Mouse (Mus musculus) heart, adult 2 months (tissue): ENCODE measurements around the gene Trpm3. TPM values are rescaled to one million over a fixed set of nuclear protein-coding genes. Genes with fewer than 3 reads are reported as not detected.
A peak's percentile ranks its signal among the peaks of the same experiment; 100 is the strongest.

Experiments
- DNase-seq, 2 experiments: peaks; one replicate each; pipeline ENCODE4 v3.0.0; 2021
- H3K27ac ChIP-seq: fragments of 200-600 bp; 2 replicates; pipeline ENCODE4 v1.8.1; 2022
- H3K27me3 ChIP-seq: fragments of 200-500 bp; 2 replicates; pipeline ENCODE4 v1.6.1; 2012; ENCODE audit warnings: mild to moderate bottlenecking, low read length, inconsistent platforms, mixed read lengths; ENCODE audit not compliant: control insufficient read depth, insufficient read depth
- H3K36me3 ChIP-seq: fragments of 200-500 bp; 2 replicates; pipeline ENCODE4 v1.6.1; 2012; ENCODE audit warnings: low read length, inconsistent platforms; ENCODE audit not compliant: control insufficient read depth, insufficient read depth
- H3K4me1 ChIP-seq: fragments of 200-500 bp; 2 replicates; pipeline ENCODE4 v1.6.1; 2011; ENCODE audit warnings: low read length; ENCODE audit not compliant: control insufficient read depth, insufficient read depth
- H3K4me3 ChIP-seq: fragments of 200-600 bp; 2 replicates; pipeline ENCODE4 v1.8.1; 2022
- H3K79me2 ChIP-seq: fragments of 200-500 bp; replicated peaks from 2 replicates; pipeline ENCODE4 v1.6.1; 2012; ENCODE audit warnings: mild to moderate bottlenecking, inconsistent platforms, low read length, moderate library complexity, mixed read lengths; ENCODE audit not compliant: control insufficient read depth, insufficient read depth
- H3K9ac ChIP-seq: fragments of 200-500 bp; 2 replicates; pipeline ENCODE4 v1.6.1; 2012; ENCODE audit warnings: low read depth, mild to moderate bottlenecking, control low read depth, inconsistent platforms, low read length, mixed read lengths
- CTCF ChIP-seq: fragments of 200-600 bp; IDR thresholded peaks from 2 replicates; pipeline ENCODE4 v1.8.1; 2022; ENCODE audit warnings: antibody characterized with exemption, mild to moderate bottlenecking, moderate library complexity
- EP300 ChIP-seq: fragments of 200-500 bp; IDR thresholded peaks from 2 replicates; pipeline ENCODE4 v1.6.1; 2011; ENCODE audit warnings: low read depth, low read length, control low read depth; ENCODE audit not compliant: insufficient read depth
- POLR2A ChIP-seq: fragments of 200-500 bp; IDR thresholded peaks from 2 replicates; pipeline ENCODE4 v1.6.1; 2011; ENCODE audit warnings: mild to moderate bottlenecking, low read depth, low read length, control low read depth; ENCODE audit not compliant: insufficient read depth
- WGBS: fragments of 180-500 bp; shearing (Covaris S2); methylation state at CpG from one replicate; pipeline ENCODE4 v1.1.7; 2018; 5-methylcytosine and 5-hydroxymethylcytosine counted together
- intact Hi-C: fragments of 180-260 bp; cut with DNase I; formaldehyde crosslinking; loops from one replicate; pipeline ENCODE4 v1.15.1; 2025
- polyA plus RNA-seq: library from polyadenylated mRNA; depleted of rRNA; stranded (reverse); fragments of >200 nt; gene quantifications from 2 replicates; pipeline ENCODE4 v1.2.3, GENCODE M21; 2012
- total RNA-seq, 2 experiments: library from RNA; stranded (reverse); gene quantifications; 2 replicates each; pipeline ENCODE4 v1.2.3; 2021

The Trpm3 gene
- total and polyA plus RNA-seq, 3 experiments: 0.51 to 1.1 (median 0.81) TPM

- Histone ChIP-seq H3K4me1 (no peaks in the 10 kb centered on the region), H3K36me3 (no peaks in the 10 kb centered on the region), H3K4me3 (peak overlapping the region; percentile 14; the same call in 1 of the 2 replicates), H3K79me2 (no peaks in the 10 kb centered on the region), H3K27me3 (no peaks in the 10 kb centered on the region), H3K9ac (no peak overlapping the region), H3K27ac (peak overlapping the region; percentile 51; the same call in 1 of the 2 replicates)
- TF ChIP-seq POLR2A (no peak), CTCF (no peak), EP300 (no peak)
- WGBS: 30% methylated on average over 20 of the region's 20 CpGs
- intact Hi-C loops: no loop called here
- no peak for DNase-seq
These were observed 309.8 kb downstream of the Trpm3 start for GRCm38 (mm10) chr19:22448340-22449288.

- Histone ChIP-seq H3K4me1 (peaks cover 1% of the 10 kb centered on the region; the same call in 1 of the 2 replicates), H3K79me2 (no peaks in the 10 kb centered on the region), H3K36me3 (0 out of 2 replicates have a peak, but pooled peaks cover 2% of the 10 kb centered on the region), H3K4me3 (no peak overlapping the region), H3K27me3 (no peaks in the 10 kb centered on the region), H3K27ac (no peak overlapping the region), H3K9ac (no peak overlapping the region)
- intact Hi-C loops: no loop called here
- 63% methylated on average over 5 of the region's 5 CpGs for WGBS
- TF ChIP-seq EP300 (no peak), POLR2A (no peak), CTCF (no peak)
- DNase-seq: no peak
These were observed 312.4 kb downstream of the Trpm3 start for GRCm38 (mm10) chr19:22451290-22451689.

DNA sequence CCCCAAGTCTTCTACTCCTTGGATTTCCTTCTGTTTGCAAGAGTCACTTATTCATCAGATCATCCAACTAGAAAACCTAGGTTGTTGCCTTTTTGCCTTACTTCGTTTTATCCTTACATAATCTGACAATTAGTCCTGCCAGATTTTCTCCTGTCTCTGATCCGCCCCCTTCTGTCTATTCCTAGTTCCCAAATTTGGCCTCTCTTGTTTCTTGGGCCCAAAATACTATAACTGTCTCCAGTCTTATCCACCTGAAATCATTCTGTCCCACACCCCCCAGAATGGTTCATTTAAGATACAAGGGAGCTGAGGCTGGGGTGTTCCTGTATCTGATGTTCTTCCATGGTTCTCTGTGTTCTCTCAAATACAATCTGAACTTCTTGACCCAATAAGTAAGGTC lies 318.1 kb downstream of the Trpm3 start:
- H3K36me3 ChIP-seq: 0 out of 2 replicates have a peak, but pooled peaks cover 2% of the 10 kb centered on the region
- H3K79me2 ChIP-seq: no peaks in the 10 kb centered on the region
- intact Hi-C loops: no loop called here
- no peaks in the 10 kb centered on the region for H3K27me3 ChIP-seq
- peaks cover 1% of the 10 kb centered on the region; the same call in 1 of the 2 replicates for H3K4me1 ChIP-seq
- WGBS: 88% methylated on average over 2 of the region's 2 CpGs
- H3K9ac ChIP-seq: no peak overlapping the region
- no peak for TF ChIP-seq POLR2A
- TF ChIP-seq CTCF: no peak
- TF ChIP-seq EP300: no peak
- no peak for DNase-seq
- no peak overlapping the region for H3K27ac ChIP-seq
- no peak overlapping the region for H3K4me3 ChIP-seq

DNA sequence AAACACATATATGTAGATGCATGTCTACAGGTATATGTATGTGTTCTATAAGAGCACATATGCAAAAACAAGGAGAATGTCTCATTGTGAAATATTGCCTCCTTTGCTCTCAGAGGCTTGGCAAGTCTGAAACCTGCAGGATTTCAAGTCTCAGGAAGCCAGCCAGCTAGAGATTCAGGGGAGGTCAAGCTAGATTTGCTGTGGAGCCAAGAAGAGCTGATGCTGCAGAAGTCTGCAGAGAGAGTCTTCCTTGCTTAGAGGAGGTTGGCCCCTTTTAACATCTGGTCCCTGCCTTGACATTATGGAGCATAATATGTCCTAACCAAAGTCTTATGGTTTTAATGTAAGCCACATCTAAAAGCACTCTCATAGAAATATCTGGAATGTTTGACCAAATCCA lies 323.2 kb downstream of the Trpm3 start:
- H3K27me3 ChIP-seq: no peaks in the 10 kb centered on the region

DNA sequence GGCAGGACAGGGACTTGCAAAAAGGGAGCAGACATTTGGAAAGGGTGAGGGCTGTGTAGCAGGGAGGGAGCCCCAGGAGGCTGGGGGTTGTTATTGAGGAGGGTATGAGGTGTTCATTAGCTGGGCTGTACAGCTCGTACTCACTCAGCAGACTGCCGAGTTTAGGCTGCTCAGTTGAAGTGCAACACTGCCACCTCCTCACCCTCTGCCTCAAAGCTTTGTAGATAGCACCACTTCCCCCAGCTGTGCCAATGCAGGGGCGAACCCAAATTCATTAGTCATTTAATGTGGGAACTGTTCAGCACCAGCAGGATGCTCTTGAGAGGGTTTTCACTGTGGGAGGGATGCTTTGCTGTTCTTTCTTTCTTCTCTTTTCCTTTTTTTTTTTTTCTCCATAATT lies 324.7 kb downstream of the Trpm3 start:
- WGBS: 57% methylated on average over 3 of the region's 3 CpGs
- Histone ChIP-seq H3K9ac (no peak overlapping the region), H3K27me3 (no peaks in the 10 kb centered on the region), H3K4me1 (no peaks in the 10 kb centered on the region), H3K27ac (no peak overlapping the region), H3K4me3 (no peak overlapping the region), H3K79me2 (no peaks in the 10 kb centered on the region), H3K36me3 (no peaks in the 10 kb centered on the region)
- intact Hi-C loops: no loop called here
- TF ChIP-seq EP300 (no peak), POLR2A (no peak), CTCF (no peak)
- no peak for DNase-seq

More for the DNA sequence above, 323.2 kb downstream of the Trpm3 start:
- Histone ChIP-seq H3K4me1 (no peaks in the 10 kb centered on the region), H3K27ac (no peak overlapping the region), H3K36me3 (no peaks in the 10 kb centered on the region), H3K4me3 (no peak overlapping the region), H3K9ac (no peak overlapping the region), H3K79me2 (no peaks in the 10 kb centered on the region)
- DNase-seq: no peak
- TF ChIP-seq EP300: no peak
- TF ChIP-seq POLR2A: no peak
- TF ChIP-seq CTCF: no peak
- intact Hi-C loops: no loop called here

- 64% methylated on average over 4 of the region's 4 CpGs for WGBS
- TF ChIP-seq EP300: no peak
- no peak for TF ChIP-seq POLR2A
- no peak for TF ChIP-seq CTCF
- Histone ChIP-seq H3K27ac (no peak overlapping the region), H3K27me3 (no peaks in the 10 kb centered on the region), H3K4me3 (no peak overlapping the region), H3K79me2 (no peaks in the 10 kb centered on the region), H3K9ac (no peak overlapping the region), H3K36me3 (no peaks in the 10 kb centered on the region), H3K4me1 (no peaks in the 10 kb centered on the region)
- intact Hi-C loops: no loop called here
- no peak for DNase-seq
These were observed 330.8 kb downstream of the Trpm3 start for GRCm38 (mm10) chr19:22469608-22470007.
